Mouse (Mus musculus) ovary, postnatal 14 days (tissue): ENCODE measurements around the gene Fam160a2.

Experiments
- DNase-seq: peaks from one replicate; pipeline ENCODE4 v3.0.0; 2022; ENCODE audit warnings: low spot score

Gene Fam160a2

DNA sequence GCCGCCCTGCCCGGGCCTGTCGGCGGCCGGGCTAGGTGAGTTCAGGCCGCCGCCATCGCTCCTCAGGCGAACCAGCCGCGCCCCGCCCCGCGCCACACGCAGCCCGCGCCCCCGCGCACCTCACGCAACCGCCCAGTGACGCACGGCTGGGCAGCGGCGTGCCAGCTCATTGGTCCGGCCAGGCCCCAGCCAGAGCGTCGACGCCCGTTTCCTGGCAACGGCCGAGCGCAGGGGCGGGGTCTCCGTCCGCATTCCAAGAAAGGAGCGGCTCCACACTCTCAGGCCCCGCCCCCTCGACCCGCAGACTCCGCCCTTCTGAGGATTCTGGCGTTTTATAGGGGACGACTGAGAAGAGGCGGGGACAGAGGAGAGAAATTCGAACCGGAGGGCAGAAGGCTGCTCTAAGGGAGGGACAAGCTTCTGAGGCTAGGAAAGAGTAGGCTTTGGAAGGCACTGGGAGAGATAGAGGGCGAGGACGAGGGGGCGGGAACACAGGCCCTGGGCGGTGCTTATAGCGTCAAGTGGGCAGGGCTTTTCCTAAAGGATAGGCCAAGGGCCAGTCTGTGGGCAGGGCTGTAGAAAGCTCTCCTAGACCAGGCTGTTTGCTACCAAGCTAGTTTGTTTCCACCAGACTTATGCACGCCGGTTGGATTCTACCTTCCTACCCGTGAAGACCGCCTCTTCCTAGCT is at the start of gene Fam160a2:
Gene Fam160a2 (minus strand): TSS at position 120 of the 690 bp plus-strand sequence.
- DNase-seq: peak; percentile 99

DNA sequence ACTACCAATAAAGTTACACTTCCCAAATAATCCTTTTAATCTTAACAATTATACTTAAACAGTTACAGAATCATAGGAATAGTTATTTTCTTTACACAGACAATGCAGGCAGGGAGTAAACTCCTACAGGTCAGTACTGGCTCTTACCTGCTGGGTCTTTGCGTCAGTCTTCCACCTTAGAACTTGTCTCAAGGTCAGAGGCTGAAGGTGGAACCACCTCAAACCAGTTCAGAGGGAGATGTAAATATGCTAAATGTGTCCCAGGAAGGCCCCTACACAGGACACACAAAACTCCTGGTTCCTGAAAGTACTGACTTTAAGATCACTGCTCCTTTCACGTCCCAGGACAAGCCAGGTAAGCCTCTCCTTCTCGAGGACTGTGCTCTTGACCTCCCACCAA is 45.2 kb upstream of the Fam160a2 start:
- no peak for DNase-seq

GRCm38 (mm10) chr7:105441426-105441825 is 41.6 kb upstream of the Fam160a2 start:
- DNase-seq: no peak

DNA sequence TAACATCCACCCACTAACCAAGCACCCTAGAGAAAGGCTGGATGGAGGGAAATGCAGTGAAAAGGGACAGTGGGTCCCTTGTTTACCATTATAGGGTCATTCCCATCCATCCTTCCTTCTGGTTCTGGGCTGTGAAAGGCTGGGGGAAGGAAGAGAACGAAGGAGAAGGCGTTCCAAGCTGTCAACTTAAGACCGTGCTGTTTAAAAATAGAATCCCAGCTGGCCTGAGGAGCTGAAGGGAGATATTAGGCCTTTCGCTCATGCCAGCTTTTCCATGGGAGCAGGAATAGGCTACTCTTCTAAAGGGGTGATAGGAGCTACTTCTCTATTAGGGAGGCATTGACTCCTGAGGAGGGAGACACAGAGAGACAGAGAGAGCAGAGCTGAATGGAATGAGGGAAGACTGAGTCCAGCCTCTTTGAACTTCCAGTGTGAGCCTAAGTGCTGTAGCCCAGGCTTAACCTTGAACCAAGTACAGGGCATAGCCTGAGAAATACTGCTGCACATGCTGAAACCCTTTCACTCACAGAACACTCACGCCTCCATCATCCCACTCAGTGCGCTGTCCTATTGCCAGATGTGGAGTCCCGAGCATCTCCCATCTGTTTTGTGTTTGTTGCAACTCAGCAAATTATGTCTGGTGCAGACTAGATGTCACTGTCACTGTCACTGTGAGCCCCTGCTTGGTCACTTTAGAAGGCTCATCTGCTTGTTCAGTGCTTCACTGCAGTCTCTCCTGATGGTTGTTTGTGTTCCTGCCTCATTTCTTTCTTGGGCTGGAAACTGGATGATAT is 38.3 kb upstream of the Fam160a2 start:
- DNase-seq: no peak

DNA sequence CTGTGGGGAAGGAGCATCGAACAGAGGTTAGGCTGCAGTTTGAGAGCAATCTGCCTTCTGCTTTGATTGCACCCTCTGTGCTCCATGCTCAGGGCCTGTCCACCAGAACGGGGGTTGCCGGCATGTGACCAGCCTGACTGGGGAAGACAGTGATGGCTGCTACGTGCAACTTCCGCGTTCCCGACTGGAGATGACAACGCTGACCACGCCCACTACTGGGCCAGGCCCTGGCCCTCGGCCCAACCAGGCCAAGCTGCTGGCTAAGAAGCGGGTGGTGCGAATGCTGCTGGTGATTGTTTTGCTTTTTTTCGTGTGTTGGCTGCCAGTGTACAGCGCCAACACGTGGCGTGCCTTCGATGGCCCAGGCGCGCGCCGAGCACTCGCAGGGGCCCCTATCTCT is 34.9 kb upstream of the Fam160a2 start:
- no peak for DNase-seq

DNA sequence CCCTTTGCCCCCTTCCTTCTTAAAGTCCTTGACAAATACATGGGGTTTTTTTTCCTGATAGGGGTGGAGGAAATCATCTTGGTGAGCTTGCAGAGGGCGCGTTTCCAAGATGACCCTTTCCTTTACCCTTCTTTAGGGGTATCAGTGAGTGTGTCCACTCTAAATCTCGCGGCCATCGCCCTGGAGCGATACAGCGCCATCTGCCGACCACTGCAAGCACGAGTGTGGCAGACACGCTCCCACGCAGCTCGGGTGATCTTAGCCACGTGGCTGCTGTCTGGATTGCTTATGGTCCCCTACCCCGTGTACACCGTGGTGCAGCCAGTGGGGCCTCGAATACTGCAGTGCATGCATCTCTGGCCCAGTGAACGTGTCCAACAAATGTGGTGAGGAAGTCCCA is 34.0 kb upstream of the Fam160a2 start:
- DNase-seq: no peak

GRCm38 (mm10) chr7:105432058-105432457 is 32.2 kb upstream of the Fam160a2 start:
- no peak for DNase-seq

GRCm38 (mm10) chr7:105426051-105426450 is 26.2 kb upstream of the Fam160a2 start:
- no peak for DNase-seq

DNA sequence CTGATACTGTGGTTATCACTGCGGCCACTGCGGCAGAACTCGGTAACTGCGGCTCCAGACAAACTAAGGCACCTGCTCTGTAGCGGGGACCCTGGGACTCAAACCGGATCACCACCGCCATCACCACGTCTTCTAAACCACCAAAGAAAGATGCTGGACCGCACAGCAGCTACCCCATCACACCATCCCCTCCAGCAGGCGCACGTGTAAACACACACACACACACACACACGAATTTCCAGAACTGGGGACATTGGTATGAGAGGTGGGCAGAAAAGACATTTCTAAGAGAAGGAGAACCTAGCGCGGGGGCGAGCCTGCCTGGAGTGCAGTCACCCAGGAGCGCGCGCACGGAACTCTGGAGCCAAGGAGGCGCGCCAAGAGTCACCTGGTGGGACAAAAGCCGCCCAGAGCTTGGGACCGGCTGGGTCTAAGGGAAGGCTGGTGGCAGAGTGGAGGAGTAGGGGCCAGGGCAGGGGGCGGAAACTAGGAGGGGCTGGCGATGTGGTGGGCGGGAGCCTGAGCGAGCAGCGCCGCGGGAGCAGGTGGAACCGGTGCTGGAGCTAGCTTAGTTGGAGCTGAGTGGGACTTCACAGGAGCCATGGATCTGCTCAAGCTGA is 25.7 kb upstream of the Fam160a2 start, which contains the start of gene Cckbr:
Gene Cckbr (plus strand): TSS at position 308 of the 620 bp plus-strand sequence.
- DNase-seq: no peak

DNA sequence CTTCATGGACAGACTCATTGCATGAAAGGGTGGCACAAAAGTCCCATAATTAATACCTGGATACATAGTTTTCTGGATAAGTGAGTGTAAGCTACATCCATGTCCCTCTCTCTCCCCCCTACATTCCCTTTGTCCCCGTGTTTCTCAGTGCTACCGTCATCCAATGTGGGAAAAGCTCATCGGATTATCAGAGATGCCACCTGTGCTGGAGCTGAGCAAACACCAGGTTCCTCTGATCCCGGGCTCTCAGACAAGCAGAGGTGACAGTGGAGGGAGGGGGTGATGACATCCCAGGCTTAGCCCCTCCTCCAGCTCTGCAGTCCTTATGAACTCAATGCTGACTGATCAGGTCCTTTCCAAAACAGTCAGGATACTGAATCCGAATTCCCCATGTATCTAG is 24.5 kb upstream of the Fam160a2 start:
- DNase-seq: no peak

GRCm38 (mm10) chr7:105420903-105421302 is 21.0 kb upstream of the Fam160a2 start:
- DNase-seq: no peak

DNA sequence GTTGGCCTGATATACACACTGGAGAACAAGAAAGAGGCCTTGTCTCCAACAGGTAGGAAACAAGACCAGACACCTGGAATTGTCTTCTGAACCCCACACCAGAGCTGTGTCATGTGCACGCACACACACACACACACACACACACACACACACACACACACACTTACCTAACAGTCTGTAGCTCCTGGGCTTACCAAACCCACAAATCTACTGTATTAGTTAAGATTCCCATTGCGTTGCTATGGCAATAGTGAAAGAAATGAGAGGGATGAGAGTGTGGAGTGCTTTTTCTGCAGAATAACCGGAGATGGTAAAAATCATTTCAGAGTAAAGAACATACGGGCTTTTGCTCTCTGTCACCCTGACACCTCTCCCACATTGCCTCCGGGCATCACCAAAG is 18.3 kb upstream of the Fam160a2 start:
- no peak for DNase-seq

GRCm38 (mm10) chr7:105416529-105416928 is 16.7 kb upstream of the Fam160a2 start:
- DNase-seq: no peak

- no peak for DNase-seq
Observed at GRCm38 (mm10) chr7:105414385-105414784, 14.5 kb upstream of the Fam160a2 start.

DNA sequence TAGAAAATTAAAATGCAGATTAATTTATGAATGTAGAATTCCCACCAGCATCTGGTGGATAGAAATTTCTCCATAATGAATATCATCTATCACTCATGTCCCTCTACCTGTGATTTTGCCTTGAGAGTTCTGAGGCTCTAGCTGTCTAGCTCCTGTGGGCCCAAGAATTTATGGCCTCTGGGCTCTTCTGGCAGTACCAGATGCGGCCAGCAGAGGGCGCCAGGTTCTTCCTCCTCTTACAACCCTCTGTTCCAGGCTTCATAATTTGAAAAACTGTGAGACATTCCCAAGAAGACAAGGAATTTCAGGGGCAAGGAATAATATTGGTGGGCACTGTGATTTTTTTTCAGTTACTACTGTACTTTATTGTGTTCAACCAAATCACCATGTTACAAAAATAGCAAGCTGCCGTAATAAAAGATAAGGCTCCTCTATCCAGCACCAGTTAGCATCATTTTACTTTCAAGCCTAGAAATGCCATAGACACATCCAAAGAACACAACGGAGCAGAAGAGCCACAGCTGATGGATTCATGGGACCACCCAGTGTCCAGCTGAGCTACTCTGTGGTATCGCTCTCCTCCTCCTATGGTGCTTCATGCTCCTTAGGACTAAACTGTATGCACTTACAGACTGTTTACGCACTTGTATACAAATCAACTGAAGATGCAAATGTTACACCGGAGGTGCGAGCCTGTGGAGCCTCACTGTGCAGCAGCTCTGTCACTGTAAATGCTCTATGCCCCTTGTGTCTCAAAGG is 12.2 kb upstream of the Fam160a2 start:
- DNase-seq: peak; percentile 75

GRCm38 (mm10) chr7:105406322-105406721 is 6.5 kb upstream of the Fam160a2 start:
- DNase-seq: no peak

GRCm38 (mm10) chr7:105404268-105404667 is 4.4 kb upstream of the Fam160a2 start, which contains the start of gene Cnga4:
Cnga4 (plus strand) TSS chr7:105404568.
- no peak for DNase-seq

- no peak for DNase-seq
Observed at GRCm38 (mm10) chr7:105399058-105399934, 558 bp downstream of the Fam160a2 start.

- no peak for DNase-seq
Observed at GRCm38 (mm10) chr7:105396126-105396525, 3.7 kb downstream of the Fam160a2 start.

GRCm38 (mm10) chr7:105395131-105395820 is 4.6 kb downstream of the Fam160a2 start:
- no peak for DNase-seq
